Mouse (Mus musculus): Measurements from ENCODE around the gene Arpc4. TPM values are rescaled to one million over a fixed set of nuclear protein-coding genes. Genes with fewer than 3 reads are reported as not detected.

Gene Arpc4
- polyA plus RNA-seq, 1 experiment from 2014 or later = 363 TPM

DNA sequence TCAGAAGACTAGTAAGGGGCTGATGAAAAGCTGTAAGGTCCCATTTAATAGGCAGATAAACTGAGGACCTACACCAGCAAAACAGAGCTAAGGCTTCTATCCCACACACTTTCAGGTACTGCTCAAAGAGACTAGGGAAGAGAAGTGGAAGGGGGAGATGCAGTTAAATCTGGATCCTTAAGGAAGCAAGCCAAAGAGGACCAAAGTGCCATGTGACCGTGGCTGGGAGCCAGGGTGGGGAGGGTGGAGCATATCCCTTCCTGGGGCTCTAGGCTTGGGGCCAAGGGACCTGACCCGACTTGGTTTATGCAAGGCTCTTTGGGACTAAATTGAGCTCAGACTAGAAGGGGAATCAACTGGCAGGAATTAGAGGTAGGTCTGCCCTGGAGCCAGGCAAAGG, 33.6 kb upstream of the Arpc4 start:
- no peak overlapping the region for H3K4me3 ChIP-seq
- peaks cover 25% of the 10 kb centered on the region for H3K4me1 ChIP-seq
- H3K4me2 ChIP-seq (replicated peaks) = peak overlapping the region; percentile 73
- peaks cover 11% of the 10 kb centered on the region for H3K36me3 ChIP-seq
- WGBS = 54% methylated on average over 2 of the region's 2 CpGs
- no peaks in the 10 kb centered on the region for H3K27me3 ChIP-seq
- H3K9ac ChIP-seq = no peak overlapping the region
- no peak overlapping the region for H3K27ac ChIP-seq
- no peaks in the 10 kb centered on the region for H3K9me3 ChIP-seq (replicated peaks)
- peak; percentile 32 for ATAC-seq (ENCODE audit: low FRiP score)

GRCm38 (mm10) chr6:113346897-113347296, 31.0 kb upstream of the Arpc4 start:
- no peaks in the 10 kb centered on the region for H3K27me3 ChIP-seq
- no peak for ATAC-seq (ENCODE audit: low FRiP score)
- H3K4me3 ChIP-seq = no peak overlapping the region
- no peak overlapping the region for H3K27ac ChIP-seq
- H3K4me1 ChIP-seq = peaks cover 20% of the 10 kb centered on the region
- H3K9me3 ChIP-seq (replicated peaks) = no peaks in the 10 kb centered on the region
- H3K4me2 ChIP-seq (replicated peaks) = no peak overlapping the region
- no peaks in the 10 kb centered on the region for H3K36me3 ChIP-seq
- WGBS = 84% methylated on average over 4 of the region's 4 CpGs
- H3K9ac ChIP-seq = no peak overlapping the region

GRCm38 (mm10) chr6:113350538-113350937, 27.4 kb upstream of the Arpc4 start:
- Histone ChIP-seq H3K36me3 (no peaks in the 10 kb centered on the region), H3K9me3 (replicated peaks) (no peaks in the 10 kb centered on the region), H3K4me2 (replicated peaks) (no peak overlapping the region), H3K4me1 (no peaks in the 10 kb centered on the region), H3K9ac (no peak overlapping the region), H3K4me3 (no peak overlapping the region), H3K27me3 (no peaks in the 10 kb centered on the region), H3K27ac (no peak overlapping the region)
- ATAC-seq (ENCODE audit: low FRiP score) = no peak

DNA sequence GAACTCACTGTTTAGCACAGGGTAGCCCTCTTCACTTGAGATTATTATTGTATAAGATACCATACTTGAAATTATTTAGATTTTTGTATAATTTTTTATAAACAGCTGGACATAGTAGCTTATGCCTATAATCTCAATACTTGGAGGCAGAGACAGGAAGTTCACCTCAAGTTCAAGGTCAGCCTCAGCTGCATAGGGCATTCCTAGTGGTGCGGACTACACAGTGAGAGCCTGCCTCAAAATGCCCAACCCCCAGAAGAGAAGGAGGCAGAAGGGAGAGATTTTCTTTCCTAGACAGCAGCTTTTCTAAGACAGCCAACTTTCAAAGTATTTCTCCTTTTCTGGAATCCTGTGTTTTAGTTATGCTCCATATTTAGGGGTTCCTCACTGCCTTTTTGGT, 26.8 kb upstream of the Arpc4 start:
- no peak overlapping the region for H3K9ac ChIP-seq
- no peaks in the 10 kb centered on the region for H3K4me1 ChIP-seq
- H3K27ac ChIP-seq = no peak overlapping the region
- no peak overlapping the region for H3K4me3 ChIP-seq
- no peak overlapping the region for H3K4me2 ChIP-seq (replicated peaks)
- no peaks in the 10 kb centered on the region for H3K9me3 ChIP-seq (replicated peaks)
- no peaks in the 10 kb centered on the region for H3K36me3 ChIP-seq
- WGBS = 79% methylated on average over 1 of the region's 1 CpGs
- no peak for ATAC-seq (ENCODE audit: low FRiP score)
- no peaks in the 10 kb centered on the region for H3K27me3 ChIP-seq

DNA sequence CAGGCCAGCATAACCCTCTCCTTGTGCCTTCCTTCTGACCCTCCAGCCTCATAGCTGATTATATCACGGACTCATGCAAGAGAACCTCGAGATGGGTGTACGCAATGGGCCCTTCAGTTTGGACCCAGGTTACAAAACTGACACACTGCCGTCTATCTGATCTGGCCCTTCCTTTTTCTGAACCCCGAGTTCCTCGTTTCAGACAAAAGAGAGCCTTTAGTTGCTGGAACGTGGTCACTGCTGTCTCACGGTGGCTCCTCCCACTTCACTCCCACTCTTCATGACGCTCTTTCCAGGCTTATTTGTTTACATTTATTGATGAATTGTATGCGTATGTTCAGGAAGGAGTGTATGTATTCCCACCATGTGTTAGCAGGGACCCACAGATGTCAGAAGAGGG, 26.3 kb upstream of the Arpc4 start:
- no peaks in the 10 kb centered on the region for H3K27me3 ChIP-seq
- H3K9me3 ChIP-seq (replicated peaks) = no peaks in the 10 kb centered on the region
- no peak overlapping the region for H3K4me2 ChIP-seq (replicated peaks)
- no peak overlapping the region for H3K27ac ChIP-seq
- no peak for ATAC-seq (ENCODE audit: low FRiP score)
- H3K9ac ChIP-seq = no peak overlapping the region
- H3K4me3 ChIP-seq = no peak overlapping the region
- H3K36me3 ChIP-seq = no peaks in the 10 kb centered on the region
- H3K4me1 ChIP-seq = no peaks in the 10 kb centered on the region
- WGBS = 65% methylated on average over 10 of the region's 10 CpGs

DNA sequence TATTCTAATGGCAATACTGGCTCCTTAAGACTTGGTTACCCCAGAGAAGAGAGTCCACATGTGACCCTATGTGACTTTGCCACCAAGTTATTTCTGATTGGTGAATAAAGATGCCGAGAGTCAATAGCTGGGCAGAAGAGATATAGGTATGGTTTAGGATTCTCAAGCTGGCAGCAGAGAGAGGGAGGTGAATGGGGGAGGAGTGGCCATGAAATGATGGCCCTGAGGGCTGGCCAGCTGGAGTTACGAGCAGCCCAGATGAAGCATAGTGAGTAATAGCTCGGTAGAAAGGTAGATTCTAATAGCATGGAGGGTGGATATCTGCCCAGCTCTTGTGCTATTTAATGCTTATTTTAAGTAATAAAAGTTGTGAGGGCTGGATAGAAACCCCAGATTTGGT, 25.1 kb upstream of the Arpc4 start:
- H3K9me3 ChIP-seq (replicated peaks) = no peaks in the 10 kb centered on the region
- ATAC-seq (ENCODE audit: low FRiP score) = no peak
- H3K4me2 ChIP-seq (replicated peaks) = no peak overlapping the region
- H3K27me3 ChIP-seq = no peaks in the 10 kb centered on the region
- no peak overlapping the region for H3K9ac ChIP-seq
- H3K36me3 ChIP-seq = no peaks in the 10 kb centered on the region
- H3K27ac ChIP-seq = no peak overlapping the region
- H3K4me1 ChIP-seq = no peaks in the 10 kb centered on the region
- WGBS = 80% methylated on average over 3 of the region's 3 CpGs
- no peak overlapping the region for H3K4me3 ChIP-seq

DNA sequence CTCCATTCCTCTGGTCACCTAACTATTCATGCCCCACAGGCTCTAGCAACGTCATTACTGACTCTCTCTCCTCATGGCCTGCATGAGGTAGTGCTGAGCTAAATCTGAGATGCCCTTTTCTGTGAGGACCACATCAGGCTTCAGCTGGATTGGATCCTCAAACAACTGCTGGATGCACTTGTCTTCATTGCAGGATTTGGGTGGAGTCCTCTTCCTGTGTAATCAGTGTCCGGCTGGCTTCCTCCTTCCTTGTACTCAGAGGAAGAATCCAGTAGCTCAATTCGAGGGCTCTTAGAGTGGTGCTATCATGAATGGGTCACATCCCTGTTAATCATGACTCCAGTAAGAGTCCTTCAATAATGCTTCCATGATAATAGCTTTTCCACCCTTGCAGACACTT, 24.2 kb upstream of the Arpc4 start:
- no peaks in the 10 kb centered on the region for H3K4me1 ChIP-seq
- no peaks in the 10 kb centered on the region; the same call in 1 of the 2 replicates for H3K27me3 ChIP-seq
- H3K9me3 ChIP-seq (replicated peaks) = no peaks in the 10 kb centered on the region
- H3K4me2 ChIP-seq (replicated peaks) = no peak overlapping the region
- no peaks in the 10 kb centered on the region for H3K36me3 ChIP-seq
- H3K9ac ChIP-seq = no peak overlapping the region
- ATAC-seq (ENCODE audit: low FRiP score) = no peak
- H3K4me3 ChIP-seq = no peak overlapping the region
- 73% methylated on average over 3 of the region's 3 CpGs for WGBS
- no peak overlapping the region for H3K27ac ChIP-seq

- Histone ChIP-seq H3K9ac (no peak overlapping the region), H3K4me1 (no peaks in the 10 kb centered on the region), H3K4me3 (no peak overlapping the region), H3K36me3 (peaks cover 4% of the 10 kb centered on the region; the same call in 1 of the 2 replicates), H3K4me2 (replicated peaks) (no peak overlapping the region), H3K27me3 (no peaks in the 10 kb centered on the region; the same call in 1 of the 2 replicates), H3K9me3 (replicated peaks) (no peaks in the 10 kb centered on the region), H3K27ac (no peak overlapping the region)
- no peak for ATAC-seq (ENCODE audit: low FRiP score)
- 67% methylated on average over 4 of the region's 4 CpGs for WGBS
Observed at GRCm38 (mm10) chr6:113361476-113361875, 16.4 kb upstream of the Arpc4 start.

DNA sequence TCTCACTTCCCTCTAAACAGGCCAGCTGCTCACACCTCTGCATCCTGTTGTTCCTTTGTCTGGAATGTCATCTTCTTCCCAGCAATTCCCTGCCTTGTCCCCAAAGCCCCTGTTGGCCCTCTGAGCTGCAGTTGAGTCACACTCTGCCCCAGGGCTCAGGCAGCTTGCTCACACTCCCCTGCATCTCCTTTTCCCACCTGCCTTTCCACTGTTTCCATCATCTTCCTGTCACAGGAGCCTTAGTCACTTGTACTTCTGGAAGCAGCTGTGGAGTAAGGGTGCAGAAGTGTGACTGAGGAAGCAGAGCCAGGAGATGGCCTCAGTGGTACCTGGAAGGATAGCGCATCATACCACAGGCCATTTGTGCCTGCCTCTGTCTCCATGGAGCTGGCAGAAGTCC, 15.7 kb upstream of the Arpc4 start:
- Histone ChIP-seq H3K4me3 (no peak overlapping the region), H3K4me2 (replicated peaks) (no peak overlapping the region), H3K4me1 (no peaks in the 10 kb centered on the region), H3K27me3 (no peaks in the 10 kb centered on the region; the same call in 1 of the 2 replicates), H3K36me3 (peaks cover 11% of the 10 kb centered on the region), H3K27ac (no peak overlapping the region), H3K9ac (no peak overlapping the region), H3K9me3 (replicated peaks) (no peaks in the 10 kb centered on the region)
- WGBS = 95% methylated on average over 1 of the region's 1 CpGs
- no peak for ATAC-seq (ENCODE audit: low FRiP score)

DNA sequence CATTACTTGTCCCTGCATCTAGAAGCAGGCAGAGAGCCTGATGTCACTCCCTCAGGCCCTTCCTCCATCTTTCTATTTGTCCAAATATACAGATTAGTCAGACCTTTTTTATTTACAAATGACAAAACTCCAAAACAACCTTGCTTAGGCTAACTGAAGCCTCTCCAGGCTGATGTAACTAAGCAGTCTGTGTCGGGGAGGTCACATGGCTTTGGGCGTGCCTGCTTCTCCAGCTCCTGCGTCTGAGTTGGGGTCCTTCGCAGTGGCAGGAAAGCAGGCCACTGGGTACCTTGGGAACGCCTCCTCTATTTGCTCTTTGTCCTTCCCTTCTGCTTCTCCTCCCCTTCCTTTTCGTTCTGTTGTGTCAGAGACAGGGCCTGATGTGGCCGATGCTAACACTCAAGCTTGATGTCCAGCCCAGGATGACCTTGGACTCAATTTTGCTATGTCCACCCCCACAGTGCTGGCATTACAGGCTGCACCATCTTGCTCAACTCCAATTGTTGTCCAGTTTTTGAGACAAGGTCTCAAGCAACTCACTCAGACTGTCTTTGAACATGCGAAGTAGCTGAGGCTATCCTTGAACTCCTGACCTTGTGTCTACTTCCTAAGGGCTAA, 13.3 kb upstream of the Arpc4 start:
- Histone ChIP-seq H3K36me3 (peaks cover 23% of the 10 kb centered on the region), H3K9ac (no peak overlapping the region), H3K4me3 (no peak overlapping the region), H3K27me3 (no peaks in the 10 kb centered on the region), H3K9me3 (replicated peaks) (no peaks in the 10 kb centered on the region), H3K27ac (no peak overlapping the region), H3K4me1 (no peaks in the 10 kb centered on the region), H3K4me2 (replicated peaks) (no peak overlapping the region)
- ATAC-seq (ENCODE audit: low FRiP score) = no peak
- WGBS = 71% methylated on average over 8 of the region's 8 CpGs

DNA sequence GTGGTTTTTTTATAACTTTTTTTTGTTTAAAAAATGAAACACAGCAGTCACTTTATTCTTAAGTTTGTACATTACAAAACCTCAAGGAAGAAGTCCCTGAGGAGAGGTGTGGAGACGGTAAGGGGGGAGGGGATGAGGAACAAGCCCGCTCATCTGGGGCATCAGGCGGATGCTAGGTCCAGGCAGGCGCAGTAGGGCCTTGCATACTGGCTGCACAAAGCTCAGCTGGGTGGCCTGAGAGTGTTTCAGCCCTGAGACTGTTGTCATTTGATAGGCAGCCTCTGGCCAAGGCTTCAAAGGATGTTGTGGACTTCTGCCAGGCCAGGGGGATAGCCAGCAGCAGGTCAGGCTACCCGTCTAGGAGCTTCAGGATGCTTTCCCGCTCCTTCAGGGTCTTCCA, 11.3 kb upstream of the Arpc4 start:
- WGBS = 90% methylated on average over 6 of the region's 6 CpGs
- H3K36me3 ChIP-seq = peaks cover 43% of the 10 kb centered on the region

DNA sequence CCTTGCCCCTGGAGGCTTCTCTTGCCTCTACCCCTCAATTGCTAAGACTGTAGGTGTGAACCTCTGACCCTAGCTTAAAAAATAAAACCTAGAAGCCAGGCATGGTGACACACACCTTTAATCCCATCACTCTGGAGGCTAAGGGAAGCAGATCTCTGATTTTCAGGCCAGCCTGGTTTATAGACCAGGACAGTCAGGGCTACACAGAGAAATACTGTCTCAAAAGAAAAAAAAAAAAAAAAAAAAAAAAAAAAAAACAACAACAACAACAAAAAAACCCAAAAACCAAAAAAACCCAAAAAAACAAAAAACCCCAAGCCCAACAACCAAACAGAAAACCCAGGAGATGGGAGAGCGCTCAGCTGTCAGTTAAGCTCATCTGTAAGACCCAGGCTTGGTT, 10.3 kb upstream of the Arpc4 start:
- Histone ChIP-seq H3K36me3 (peaks cover 52% of the 10 kb centered on the region), H3K4me2 (replicated peaks) (no peak overlapping the region), H3K27ac (no peak overlapping the region), H3K4me3 (no peak overlapping the region), H3K4me1 (no peaks in the 10 kb centered on the region), H3K27me3 (no peaks in the 10 kb centered on the region), H3K9me3 (replicated peaks) (no peaks in the 10 kb centered on the region), H3K9ac (no peak overlapping the region)
- ATAC-seq (ENCODE audit: low FRiP score) = no peak
- WGBS = 96% methylated on average over 1 of the region's 1 CpGs

More for the DNA sequence above, 11.3 kb upstream of the Arpc4 start:
- no peak for ATAC-seq (ENCODE audit: low FRiP score)
- Histone ChIP-seq H3K4me1 (no peaks in the 10 kb centered on the region), H3K27ac (no peak overlapping the region), H3K9me3 (replicated peaks) (no peaks in the 10 kb centered on the region), H3K27me3 (no peaks in the 10 kb centered on the region), H3K4me3 (no peak overlapping the region), H3K4me2 (replicated peaks) (no peak overlapping the region), H3K9ac (no peak overlapping the region)

GRCm38 (mm10) chr6:113368124-113368523, 9.8 kb upstream of the Arpc4 start:
- Histone ChIP-seq H3K4me2 (replicated peaks) (no peak overlapping the region), H3K4me1 (no peaks in the 10 kb centered on the region), H3K27me3 (no peaks in the 10 kb centered on the region), H3K36me3 (peaks cover 58% of the 10 kb centered on the region), H3K9me3 (replicated peaks) (no peaks in the 10 kb centered on the region), H3K27ac (no peak overlapping the region), H3K9ac (no peak overlapping the region), H3K4me3 (no peak overlapping the region)
- no peak for ATAC-seq (ENCODE audit: low FRiP score)
- 91% methylated on average over 7 of the region's 7 CpGs for WGBS
